Mouse (Mus musculus) heart, postnatal 36 days (tissue): ENCODE results near the gene Arsb. TPM values are rescaled to one million over a fixed set of nuclear protein-coding genes. Genes with fewer than 3 reads are reported as not detected.
"Not testable (repeated sequence)": the region's sequence is repeated elsewhere in the genome, so short reads cannot be mapped to it uniquely, and the experiment has no call there.

Experiments used
- DNase-seq, 2 experiments: peaks; one replicate each; pipeline ENCODE4 v3.0.0; 2021 to 2022
- intact Hi-C: fragments of 180-260 bp; cut with DNase I; formaldehyde crosslinking; loops from one replicate; pipeline ENCODE4 v1.15.1; 2025
- total RNA-seq, 2 experiments: library from RNA; stranded (reverse); gene quantifications; 2 replicates each; pipeline ENCODE4 v1.2.3; 2021

Gene Arsb
- total RNA-seq, 2 experiments from 2014 or later, result 5.6 to 6.2 TPM

DNA sequence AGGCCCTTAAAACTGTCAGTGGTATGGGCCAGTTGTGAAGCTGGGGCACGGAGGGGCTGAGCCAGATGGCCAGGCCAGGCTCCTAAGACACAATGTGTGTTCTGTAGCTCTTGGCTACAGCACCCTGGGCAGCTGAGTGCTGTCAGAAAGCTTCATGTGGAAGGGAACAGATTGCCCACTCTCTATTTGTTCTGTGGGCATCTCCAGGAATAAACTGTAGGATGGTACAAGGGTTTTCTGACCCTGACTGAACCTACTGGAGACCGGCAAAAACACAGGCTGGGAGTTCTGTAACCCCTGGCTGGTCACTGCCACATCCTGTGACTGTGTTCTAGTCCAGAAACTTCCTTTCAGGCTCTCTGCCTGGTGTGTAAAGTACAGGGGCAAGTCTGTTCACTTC is 14.6 kb downstream of the Arsb start:
- DNase-seq, result no peak
- intact Hi-C loops, result no loop called here

GRCm38 (mm10) chr13:93787647-93788046 is 16.2 kb downstream of the Arsb start:
- intact Hi-C loops, result no loop called here
- no peak for DNase-seq

- peak in 1 of 2 experiments; percentile 31 for DNase-seq
- intact Hi-C loops, result loop anchor here (1.0 to 5.0 kb wide), 2 partner anchors 354 to 412 kb away; no protein-coding TSS in a partner anchor
Observed at GRCm38 (mm10) chr13:93792945-93793642, 21.7 kb downstream of the Arsb start.

DNA sequence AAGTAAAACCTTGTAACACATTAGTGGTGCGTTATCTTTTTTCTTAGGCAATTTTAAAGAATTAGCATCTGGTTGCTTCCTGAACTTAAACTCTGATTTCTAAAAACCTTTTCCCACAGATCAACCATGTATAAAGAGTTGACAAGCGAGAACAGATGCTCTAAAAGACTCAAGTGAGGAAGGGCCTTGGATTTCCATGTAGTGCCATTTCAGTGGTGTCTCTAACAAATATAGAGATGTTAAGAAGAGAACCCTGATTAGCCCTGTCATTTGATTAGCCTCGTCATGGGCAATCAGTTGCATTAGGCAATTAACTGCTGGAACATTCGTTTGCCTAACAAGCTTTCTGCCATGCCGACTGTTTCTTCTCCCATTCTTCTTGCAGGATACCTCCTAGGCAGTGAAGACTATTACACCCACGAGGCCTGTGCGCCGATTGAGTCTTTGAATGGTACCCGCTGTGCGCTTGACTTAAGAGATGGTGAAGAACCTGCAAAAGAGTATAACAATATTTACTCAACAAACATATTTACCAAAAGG is 22.3 kb downstream of the Arsb start:
- DNase-seq, result no peak
- intact Hi-C loops, result loop anchor here (1.0 to 5.0 kb wide), 2 partner anchors 354 to 412 kb away; no protein-coding TSS in a partner anchor

DNA sequence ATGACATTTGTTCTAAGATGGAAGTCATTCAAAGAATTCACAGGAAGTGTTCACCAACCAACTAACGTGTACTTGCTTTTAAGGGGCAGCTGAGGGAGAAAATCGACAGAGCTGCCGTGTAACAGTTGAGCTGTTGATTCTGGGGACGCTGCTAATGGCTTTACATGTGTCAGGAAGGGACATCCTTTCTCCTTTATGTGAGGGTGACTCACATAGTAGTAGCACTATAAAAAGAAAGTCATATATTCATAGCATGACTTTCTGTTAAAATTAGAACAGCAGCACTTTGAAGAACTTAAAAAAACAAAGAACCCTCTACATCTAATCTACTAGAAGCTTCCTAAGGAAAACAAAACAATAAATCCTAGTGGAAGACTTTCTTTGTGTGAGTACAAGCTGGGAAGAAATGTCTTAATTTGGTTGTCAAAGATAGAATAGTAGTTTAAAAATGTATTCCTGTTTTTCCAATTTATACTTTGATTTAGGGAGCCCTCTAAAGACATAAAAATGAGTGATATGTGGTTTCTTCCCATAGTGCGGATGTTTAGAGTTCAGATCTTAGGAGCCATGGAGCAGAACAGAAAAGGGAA is 25.7 kb downstream of the Arsb start:
- no peak for DNase-seq
- intact Hi-C loops, result loop anchor here (5.0 kb wide), 2 partner anchors 265 to 1145 kb away; no protein-coding TSS in a partner anchor

DNA sequence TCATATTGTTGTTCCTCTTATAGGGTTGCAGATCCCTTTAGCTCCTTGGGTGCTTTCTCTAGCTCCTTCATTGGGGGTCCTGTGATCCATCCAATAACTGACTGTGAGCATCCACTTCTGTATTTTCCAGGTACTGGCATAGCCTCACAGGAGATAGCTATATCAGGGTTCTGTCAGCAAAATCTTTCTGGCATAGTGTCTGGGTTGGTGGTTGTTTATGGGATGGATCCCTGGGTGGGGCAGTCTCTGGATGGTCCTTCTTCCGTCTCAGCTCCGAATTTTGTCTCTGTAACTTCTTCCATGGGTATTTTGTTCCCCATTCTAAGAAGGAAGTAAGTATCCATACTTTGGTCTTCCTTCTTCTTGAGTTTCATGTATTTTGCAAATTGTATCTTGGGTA is 38.9 kb downstream of the Arsb start:
- intact Hi-C loops, result not testable (repeated sequence)

GRCm38 (mm10) chr13:93814081-93814480 is 42.7 kb downstream of the Arsb start:
- intact Hi-C loops, result no loop called here
- no peak for DNase-seq

More for the DNA sequence above, 38.9 kb downstream of the Arsb start:
- not testable (repeated sequence) for DNase-seq

DNA sequence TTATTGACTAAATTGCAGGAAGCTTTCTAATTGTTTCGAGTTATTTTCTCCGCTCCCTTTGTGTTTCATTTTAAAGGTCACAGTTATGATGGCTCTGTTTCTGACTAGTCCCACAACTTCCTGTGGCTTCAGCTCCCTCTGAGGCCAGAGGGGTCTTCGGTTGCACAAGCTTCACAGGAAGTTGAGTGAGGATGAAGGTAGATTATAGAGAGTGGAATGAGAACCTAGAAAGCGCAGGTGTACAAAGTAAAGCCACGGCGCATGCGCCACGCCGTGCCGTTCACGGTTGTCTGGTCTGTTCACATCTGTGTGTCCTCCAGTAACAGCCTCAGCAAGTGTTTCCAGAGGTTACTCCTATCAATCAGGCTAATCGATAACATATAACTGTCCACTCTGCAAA is 43.2 kb downstream of the Arsb start:
- intact Hi-C loops, result no loop called here
- no peak for DNase-seq

GRCm38 (mm10) chr13:93815128-93815527 is 43.7 kb downstream of the Arsb start:
- intact Hi-C loops, result no loop called here
- no peak for DNase-seq

- intact Hi-C loops, result no loop called here
Observed at GRCm38 (mm10) chr13:93816127-93816526, 44.7 kb downstream of the Arsb start.

GRCm38 (mm10) chr13:93816688-93817331 is 45.4 kb downstream of the Arsb start:
- intact Hi-C loops, result no loop called here
- DNase-seq, result no peak

More at GRCm38 (mm10) chr13:93816127-93816526, 44.7 kb downstream of the Arsb start:
- DNase-seq, result no peak

- intact Hi-C loops, result no loop called here
- DNase-seq, result no peak
Observed at GRCm38 (mm10) chr13:93820173-93820572, 48.7 kb downstream of the Arsb start.

- intact Hi-C loops, result no loop called here
- DNase-seq, result no peak
Observed at GRCm38 (mm10) chr13:93822001-93822400, 50.6 kb downstream of the Arsb start.

DNA sequence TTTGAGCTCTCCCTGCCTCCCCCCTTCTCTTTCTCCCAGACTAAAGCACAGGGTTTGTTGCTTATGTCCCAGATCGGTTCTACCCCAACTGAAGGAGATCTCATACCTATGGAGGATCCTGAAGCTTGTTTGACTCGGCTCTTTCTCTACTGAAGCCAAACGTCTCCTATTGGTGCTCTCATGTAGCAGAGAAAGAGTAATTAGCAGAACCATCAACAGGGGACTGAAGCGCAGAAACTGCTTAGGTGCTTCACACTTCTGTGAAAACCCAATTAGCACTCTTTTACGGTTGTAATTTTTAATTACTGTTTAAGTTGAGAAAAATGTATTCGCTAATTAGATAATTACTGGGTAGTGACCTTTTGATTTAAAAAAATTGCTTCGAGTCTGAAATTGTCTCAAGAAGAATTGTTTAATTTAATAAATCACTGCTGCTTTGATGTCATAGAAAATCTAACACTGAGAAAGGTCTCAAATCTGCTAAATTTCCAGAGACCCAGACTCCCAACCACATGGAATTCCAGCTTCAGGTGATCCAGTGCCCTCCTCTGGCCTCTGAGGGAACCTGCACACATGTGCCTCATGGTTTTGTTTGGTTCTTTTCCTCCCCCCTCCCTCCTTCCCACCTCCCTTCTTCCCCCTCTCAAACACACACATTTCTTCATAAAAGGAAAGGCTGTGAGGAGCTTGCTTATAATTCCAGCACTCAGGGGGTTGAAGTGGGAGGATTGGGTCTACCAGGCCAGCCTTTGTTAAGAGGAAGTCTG is 54.5 kb downstream of the Arsb start:
- intact Hi-C loops, result no loop called here
- no peak for DNase-seq

DNA sequence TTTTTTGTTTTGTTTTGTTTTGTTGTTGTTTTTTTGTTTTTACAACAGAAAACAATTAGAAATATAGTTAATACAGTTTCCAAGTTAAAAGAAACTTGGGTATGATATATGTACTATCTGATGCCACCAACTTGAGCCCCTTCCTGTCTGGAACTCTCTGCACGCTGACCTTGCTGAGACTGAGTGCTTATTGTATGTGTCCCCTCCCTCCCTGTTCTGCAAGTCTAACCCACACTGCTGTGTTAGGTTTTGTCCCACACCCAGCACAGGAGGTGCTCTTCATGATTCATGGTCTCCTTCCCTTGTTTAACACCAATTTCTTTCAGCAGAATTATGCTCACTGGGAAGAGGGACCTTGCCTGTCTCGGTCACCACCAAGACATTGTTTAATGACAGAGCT is 56.3 kb downstream of the Arsb start:
- intact Hi-C loops, result no loop called here
- no peak for DNase-seq

GRCm38 (mm10) chr13:93829565-93830293 is 58.3 kb downstream of the Arsb start:
- intact Hi-C loops, result no loop called here
- DNase-seq, result no peak

GRCm38 (mm10) chr13:93830294-93830645 is 58.8 kb downstream of the Arsb start:
- intact Hi-C loops, result no loop called here
- no peak for DNase-seq

DNA sequence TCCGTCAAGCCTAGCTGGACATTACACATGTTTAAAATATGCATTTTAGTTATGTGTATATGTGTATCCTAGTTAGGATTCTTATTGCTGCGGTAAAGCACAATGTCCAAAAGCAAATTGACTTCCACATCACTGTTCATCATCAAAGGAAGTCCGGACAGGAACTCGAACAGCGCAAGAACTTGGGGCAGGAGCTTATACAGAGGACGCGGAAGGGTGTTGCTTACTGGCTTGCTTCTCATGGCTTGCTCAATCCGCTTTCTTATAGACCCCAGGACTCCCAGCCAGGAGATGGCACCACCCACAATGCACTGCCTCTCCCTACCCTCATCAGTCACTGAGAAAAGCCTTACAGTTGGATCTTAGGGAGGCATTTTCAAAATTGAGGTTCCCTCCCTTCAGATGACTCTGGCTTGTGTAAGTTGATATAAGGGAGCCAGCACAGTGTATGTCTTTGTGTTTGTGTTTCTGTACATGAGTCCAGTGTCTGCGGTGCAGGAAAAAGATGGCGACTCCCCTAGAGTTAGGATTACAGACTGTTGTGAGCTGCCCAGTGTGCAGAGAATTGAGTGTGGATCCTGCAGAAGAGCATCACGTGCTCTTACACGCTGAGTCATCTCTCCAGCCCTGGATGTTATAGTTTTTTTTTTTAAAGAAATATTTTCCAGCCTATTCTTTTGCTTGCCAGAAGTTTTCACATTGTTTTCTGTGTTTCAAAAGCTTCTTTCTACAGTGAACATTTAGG is 66.2 kb downstream of the Arsb start:
- no peak for DNase-seq
- intact Hi-C loops, result loop anchor here (2.0 to 5.0 kb wide), 2 partner anchors 225 to 295 kb away; no protein-coding TSS in a partner anchor
